Mouse (Mus musculus) limb, embryonic 10.5 days (tissue): ENCODE measurements at regions not wholly inside any gene's neighbourhood (a gene's known extent, or its start where the extent isn't known, plus 50 kb on each side); places are given as distances from the start of the nearest gene placed in this dataset.

Experiments
- DNase-seq: peaks from one replicate; pipeline ENCODE4 v3.0.0-alpha.2; 2017; ENCODE audit warnings: low spot score
- H3K27ac ChIP-seq: fragments of 300-500 bp; sonication (generic); 2 replicates; pipeline ENCODE4 v1.5.1; 2016; ENCODE audit warnings: mild to moderate bottlenecking
- H3K27me3 ChIP-seq: fragments of 300-500 bp; sonication (generic); 2 replicates; pipeline ENCODE4 v1.6.1; 2016; ENCODE audit warnings: low read depth, mild to moderate bottlenecking; ENCODE audit not compliant: poor library complexity, severe bottlenecking
- H3K36me3 ChIP-seq: fragments of 300-500 bp; sonication (generic); 2 replicates; pipeline ENCODE4 v1.6.1; 2016; ENCODE audit warnings: mild to moderate bottlenecking, moderate library complexity
- H3K4me1 ChIP-seq: fragments of 300-500 bp; sonication (generic); 2 replicates; pipeline ENCODE4 v1.6.1; 2016
- H3K4me3 ChIP-seq: fragments of 300-500 bp; sonication (generic); 2 replicates; pipeline ENCODE4 v1.5.1; 2016; ENCODE audit warnings: mild to moderate bottlenecking, moderate library complexity
- H3K9me3 ChIP-seq: fragments of 300-500 bp; sonication (generic); replicated peaks from 2 replicates; pipeline ENCODE4 v1.6.1; 2016; ENCODE audit warnings: mild to moderate bottlenecking
- WGBS: fragments of 180-500 bp; shearing (Covaris S2); methylation state at CpG from one replicate; pipeline ENCODE4 v1.1.7; 2016; 5-methylcytosine and 5-hydroxymethylcytosine counted together

GRCm38 (mm10) chr7:63811816-63812215, 104.8 kb upstream of the E030018B13Rik start:
- DNase-seq, result no peak
- H3K4me1 ChIP-seq, result peaks cover 10% of the 10 kb centered on the region; the same call in 1 of the 2 replicates
- WGBS, result 93% methylated on average over 4 of the region's 4 CpGs
- H3K27ac ChIP-seq, result no peak overlapping the region
- H3K36me3 ChIP-seq, result no peaks in the 10 kb centered on the region
- no peak overlapping the region for H3K4me3 ChIP-seq
- no peaks in the 10 kb centered on the region for H3K9me3 ChIP-seq
- H3K27me3 ChIP-seq, result no peaks in the 10 kb centered on the region

GRCm38 (mm10) chr7:63815531-63815930, 101.1 kb upstream of the E030018B13Rik start:
- DNase-seq, result no peak
- no peak overlapping the region for H3K27ac ChIP-seq
- no peak overlapping the region for H3K4me3 ChIP-seq
- no peaks in the 10 kb centered on the region for H3K9me3 ChIP-seq
- H3K36me3 ChIP-seq, result no peaks in the 10 kb centered on the region
- no peaks in the 10 kb centered on the region for H3K27me3 ChIP-seq
- 94% methylated on average over 9 of the region's 9 CpGs for WGBS
- H3K4me1 ChIP-seq, result peaks cover 11% of the 10 kb centered on the region; the same call in 1 of the 2 replicates

GRCm38 (mm10) chr7:63816056-63816941, 100.4 kb upstream of the E030018B13Rik start:
- Histone ChIP-seq H3K27ac (peak overlapping the region; percentile 51), H3K4me3 (no peak overlapping the region), H3K9me3 (no peaks in the 10 kb centered on the region), H3K27me3 (no peaks in the 10 kb centered on the region), H3K4me1 (peaks cover 11% of the 10 kb centered on the region; the same call in 1 of the 2 replicates), H3K36me3 (no peaks in the 10 kb centered on the region)
- WGBS, result 68% methylated on average over 10 of the region's 10 CpGs
- peak; percentile 37 for DNase-seq

- peaks cover 11% of the 10 kb centered on the region; the same call in 1 of the 2 replicates for H3K4me1 ChIP-seq
- no peaks in the 10 kb centered on the region for H3K36me3 ChIP-seq
- no peak for DNase-seq
- no peak overlapping the region for H3K27ac ChIP-seq
- no peaks in the 10 kb centered on the region for H3K27me3 ChIP-seq
- WGBS, result 87% methylated on average over 1 of the region's 1 CpGs
- H3K4me3 ChIP-seq, result no peak overlapping the region
- no peaks in the 10 kb centered on the region for H3K9me3 ChIP-seq
These were observed 99.2 kb upstream of the E030018B13Rik start for GRCm38 (mm10) chr7:63817476-63817875.

GRCm38 (mm10) chr7:63818105-63818504, 98.6 kb upstream of the E030018B13Rik start:
- H3K4me3 ChIP-seq, result no peak overlapping the region
- 93% methylated on average over 3 of the region's 3 CpGs for WGBS
- H3K9me3 ChIP-seq, result no peaks in the 10 kb centered on the region
- DNase-seq, result no peak
- no peaks in the 10 kb centered on the region for H3K27me3 ChIP-seq
- no peak overlapping the region for H3K27ac ChIP-seq
- no peaks in the 10 kb centered on the region for H3K36me3 ChIP-seq
- H3K4me1 ChIP-seq, result peaks cover 11% of the 10 kb centered on the region; the same call in 1 of the 2 replicates

GRCm38 (mm10) chr7:63820286-63820685, 96.4 kb upstream of the E030018B13Rik start:
- no peaks in the 10 kb centered on the region for H3K36me3 ChIP-seq
- H3K4me1 ChIP-seq, result peaks cover 11% of the 10 kb centered on the region
- H3K4me3 ChIP-seq, result no peak overlapping the region
- DNase-seq, result no peak
- H3K27me3 ChIP-seq, result no peaks in the 10 kb centered on the region
- no peak overlapping the region for H3K27ac ChIP-seq
- WGBS, result 91% methylated on average over 1 of the region's 1 CpGs
- no peaks in the 10 kb centered on the region for H3K9me3 ChIP-seq

- Histone ChIP-seq H3K9me3 (no peaks in the 10 kb centered on the region), H3K36me3 (no peaks in the 10 kb centered on the region), H3K27ac (no peak overlapping the region), H3K27me3 (no peaks in the 10 kb centered on the region), H3K4me1 (no peaks in the 10 kb centered on the region; the same call in none of the 2 replicates), H3K4me3 (no peak overlapping the region)
- no peak for DNase-seq
- 88% methylated on average over 2 of the region's 2 CpGs for WGBS
These were observed 94.7 kb upstream of the E030018B13Rik start for GRCm38 (mm10) chr7:63822001-63822400.

GRCm38 (mm10) chr7:63824009-63824408, 92.6 kb upstream of the E030018B13Rik start:
- DNase-seq, result no peak
- H3K27ac ChIP-seq, result no peak overlapping the region
- WGBS, result 57% methylated on average over 7 of the region's 7 CpGs
- H3K27me3 ChIP-seq, result no peaks in the 10 kb centered on the region
- no peaks in the 10 kb centered on the region for H3K9me3 ChIP-seq
- no peak overlapping the region for H3K4me3 ChIP-seq
- H3K4me1 ChIP-seq, result no peaks in the 10 kb centered on the region; the same call in 1 of the 2 replicates
- H3K36me3 ChIP-seq, result no peaks in the 10 kb centered on the region

GRCm38 (mm10) chr7:63829362-63829920, 87.2 kb upstream of the E030018B13Rik start:
- H3K27me3 ChIP-seq, result no peaks in the 10 kb centered on the region
- no peaks in the 10 kb centered on the region for H3K36me3 ChIP-seq
- DNase-seq, result no peak
- H3K9me3 ChIP-seq, result no peaks in the 10 kb centered on the region
- 84% methylated on average over 9 of the region's 9 CpGs for WGBS
- H3K27ac ChIP-seq, result no peak overlapping the region
- H3K4me3 ChIP-seq, result no peak overlapping the region
- H3K4me1 ChIP-seq, result no peaks in the 10 kb centered on the region

GRCm38 (mm10) chr7:63833676-63834075, 83.0 kb upstream of the E030018B13Rik start:
- no peak overlapping the region for H3K4me3 ChIP-seq
- no peaks in the 10 kb centered on the region for H3K27me3 ChIP-seq
- DNase-seq, result no peak
- 88% methylated on average over 6 of the region's 6 CpGs for WGBS
- H3K9me3 ChIP-seq, result no peaks in the 10 kb centered on the region
- no peaks in the 10 kb centered on the region for H3K4me1 ChIP-seq
- no peak overlapping the region for H3K27ac ChIP-seq
- no peaks in the 10 kb centered on the region for H3K36me3 ChIP-seq

- no peaks in the 10 kb centered on the region for H3K27me3 ChIP-seq
- no peak overlapping the region for H3K27ac ChIP-seq
- DNase-seq, result no peak
- H3K4me1 ChIP-seq, result no peaks in the 10 kb centered on the region
- H3K9me3 ChIP-seq, result no peaks in the 10 kb centered on the region
- no peaks in the 10 kb centered on the region for H3K36me3 ChIP-seq
- H3K4me3 ChIP-seq, result no peak overlapping the region
These were observed 80.7 kb upstream of the E030018B13Rik start for GRCm38 (mm10) chr7:63835958-63836357.
